Mouse (Mus musculus) limb, embryonic 10.5 days (tissue): Measurements from ENCODE around the gene Itga1. TPM values are rescaled to one million over a fixed set of nuclear protein-coding genes. Genes with fewer than 3 reads are reported as not detected.

Experiments used
- DNase-seq: peaks from one replicate; pipeline ENCODE4 v3.0.0-alpha.2; 2017; ENCODE audit warnings: low spot score
- H3K27ac ChIP-seq: fragments of 300-500 bp; sonication (generic); 2 replicates; pipeline ENCODE4 v1.5.1; 2016; ENCODE audit warnings: mild to moderate bottlenecking
- H3K27me3 ChIP-seq: fragments of 300-500 bp; sonication (generic); 2 replicates; pipeline ENCODE4 v1.6.1; 2016; ENCODE audit warnings: low read depth, mild to moderate bottlenecking; ENCODE audit not compliant: poor library complexity, severe bottlenecking
- H3K36me3 ChIP-seq: fragments of 300-500 bp; sonication (generic); 2 replicates; pipeline ENCODE4 v1.6.1; 2016; ENCODE audit warnings: mild to moderate bottlenecking, moderate library complexity
- H3K4me1 ChIP-seq: fragments of 300-500 bp; sonication (generic); 2 replicates; pipeline ENCODE4 v1.6.1; 2016
- H3K4me3 ChIP-seq: fragments of 300-500 bp; sonication (generic); 2 replicates; pipeline ENCODE4 v1.5.1; 2016; ENCODE audit warnings: mild to moderate bottlenecking, moderate library complexity
- H3K9me3 ChIP-seq: fragments of 300-500 bp; sonication (generic); replicated peaks from 2 replicates; pipeline ENCODE4 v1.6.1; 2016; ENCODE audit warnings: mild to moderate bottlenecking
- WGBS: fragments of 180-500 bp; shearing (Covaris S2); methylation state at CpG from one replicate; pipeline ENCODE4 v1.1.7; 2016; 5-methylcytosine and 5-hydroxymethylcytosine counted together
- polyA plus RNA-seq: library from polyadenylated mRNA; unstranded; fragments of >200 nt; fragmentation: Nextera tagmentation; extraction: Ambion mirVana; gene quantifications from 2 replicates; pipeline ENCODE4 v1.2.1, GENCODE M21; 2016

Gene Itga1
- polyA plus RNA-seq, 1 experiment from 2014 or later = 4.0 TPM

- Histone ChIP-seq H3K36me3 (no peaks in the 10 kb centered on the region), H3K4me3 (no peak overlapping the region), H3K9me3 (no peaks in the 10 kb centered on the region), H3K4me1 (peaks cover 11% of the 10 kb centered on the region), H3K27ac (no peak overlapping the region), H3K27me3 (0 out of 2 replicates have a peak, but pooled peaks cover under 1% of the 10 kb centered on the region)
- 93% methylated on average over 2 of the region's 2 CpGs for WGBS
- DNase-seq = no peak
These were observed 6.4 kb downstream of the Itga1 start for GRCm38 (mm10) chr13:115095392-115095791.

- H3K4me3 ChIP-seq = no peak overlapping the region
- H3K9me3 ChIP-seq = no peaks in the 10 kb centered on the region
- peaks cover 26% of the 10 kb centered on the region for H3K4me1 ChIP-seq
- no peak overlapping the region for H3K27ac ChIP-seq
- H3K36me3 ChIP-seq = peaks cover 28% of the 10 kb centered on the region
- DNase-seq = no peak
- 72% methylated on average over 3 of the region's 3 CpGs for WGBS
- H3K27me3 ChIP-seq = no peaks in the 10 kb centered on the region
These were observed 10.3 kb downstream of the Itga1 start for GRCm38 (mm10) chr13:115091511-115091910.

- WGBS = 51% methylated on average over 9 of the region's 9 CpGs
- H3K9me3 ChIP-seq = no peaks in the 10 kb centered on the region
- no peaks in the 10 kb centered on the region for H3K27me3 ChIP-seq
- peak overlapping the region; percentile 95 for H3K27ac ChIP-seq
- H3K4me1 ChIP-seq = peaks cover 26% of the 10 kb centered on the region
- peaks cover 33% of the 10 kb centered on the region for H3K36me3 ChIP-seq
- no peak for DNase-seq
- H3K4me3 ChIP-seq = peak overlapping the region; percentile 78
These were observed 10.8 kb downstream of the Itga1 start for GRCm38 (mm10) chr13:115090977-115091445.

- peak; percentile 93 for DNase-seq
- no peaks in the 10 kb centered on the region for H3K9me3 ChIP-seq
- peaks cover 40% of the 10 kb centered on the region for H3K36me3 ChIP-seq
- peaks cover 26% of the 10 kb centered on the region for H3K4me1 ChIP-seq
- under 1% methylated on average over 60 of the region's 60 CpGs for WGBS
- H3K27me3 ChIP-seq = no peaks in the 10 kb centered on the region
- peak within 1 kb of the TSS; percentile 78 for H3K4me3 ChIP-seq
- peak within 1 kb of the TSS; percentile 95 for H3K27ac ChIP-seq
These were observed 11.4 kb downstream of the Itga1 start, which contains the start of gene Pelo for GRCm38 (mm10) chr13:115090069-115090976. Gene Pelo (minus strand): TSS chr13:115090186.

- peak overlapping the region; percentile 78 for H3K4me3 ChIP-seq
- peak; percentile 56 for DNase-seq
- peaks cover 26% of the 10 kb centered on the region for H3K4me1 ChIP-seq
- H3K27ac ChIP-seq = peak overlapping the region; percentile 95
- no peaks in the 10 kb centered on the region for H3K27me3 ChIP-seq
- 9% methylated on average over 32 of the region's 35 CpGs for WGBS
- peaks cover 41% of the 10 kb centered on the region for H3K36me3 ChIP-seq
- no peaks in the 10 kb centered on the region for H3K9me3 ChIP-seq
These were observed 12.3 kb downstream of the Itga1 start for GRCm38 (mm10) chr13:115089395-115090025.

- 57% methylated on average over 11 of the region's 11 CpGs for WGBS
- DNase-seq = no peak
- no peaks in the 10 kb centered on the region for H3K27me3 ChIP-seq
- H3K27ac ChIP-seq = peak overlapping the region; percentile 95
- H3K36me3 ChIP-seq = peaks cover 41% of the 10 kb centered on the region
- peak overlapping the region; percentile 78 for H3K4me3 ChIP-seq
- peaks cover 26% of the 10 kb centered on the region for H3K4me1 ChIP-seq
- no peaks in the 10 kb centered on the region for H3K9me3 ChIP-seq
These were observed 12.8 kb downstream of the Itga1 start for GRCm38 (mm10) chr13:115089020-115089394.

- H3K9me3 ChIP-seq = no peaks in the 10 kb centered on the region
- WGBS = 89% methylated on average over 6 of the region's 6 CpGs
- DNase-seq = no peak
These were observed 15.8 kb downstream of the Itga1 start for GRCm38 (mm10) chr13:115085974-115086373.

GRCm38 (mm10) chr13:115082339-115082738 is 19.4 kb downstream of the Itga1 start:
- no peaks in the 10 kb centered on the region for H3K9me3 ChIP-seq
- WGBS = 88% methylated on average over 7 of the region's 7 CpGs
- peaks cover 21% of the 10 kb centered on the region for H3K36me3 ChIP-seq
- H3K4me1 ChIP-seq = no peaks in the 10 kb centered on the region
- H3K27ac ChIP-seq = no peak overlapping the region
- no peaks in the 10 kb centered on the region for H3K27me3 ChIP-seq
- no peak overlapping the region for H3K4me3 ChIP-seq
- DNase-seq = no peak

More at GRCm38 (mm10) chr13:115085974-115086373, 15.8 kb downstream of the Itga1 start:
- Histone ChIP-seq H3K4me3 (no peak overlapping the region), H3K27me3 (no peaks in the 10 kb centered on the region), H3K4me1 (peaks cover 23% of the 10 kb centered on the region), H3K36me3 (peaks cover 41% of the 10 kb centered on the region), H3K27ac (no peak overlapping the region)

- WGBS = 94% methylated on average over 3 of the region's 3 CpGs
- Histone ChIP-seq H3K4me3 (no peak overlapping the region), H3K36me3 (no peaks in the 10 kb centered on the region), H3K9me3 (no peaks in the 10 kb centered on the region), H3K4me1 (no peaks in the 10 kb centered on the region), H3K27ac (no peak overlapping the region), H3K27me3 (no peaks in the 10 kb centered on the region)
- no peak for DNase-seq
These were observed 21.7 kb downstream of the Itga1 start for GRCm38 (mm10) chr13:115079996-115080585.

- Histone ChIP-seq H3K27ac (no peak overlapping the region), H3K9me3 (no peaks in the 10 kb centered on the region), H3K36me3 (no peaks in the 10 kb centered on the region), H3K4me3 (no peak overlapping the region), H3K27me3 (no peaks in the 10 kb centered on the region), H3K4me1 (no peaks in the 10 kb centered on the region)
- no peak for DNase-seq
- 92% methylated on average over 6 of the region's 6 CpGs for WGBS
These were observed 22.6 kb downstream of the Itga1 start for GRCm38 (mm10) chr13:115078997-115079685.

- no peak overlapping the region for H3K4me3 ChIP-seq
- no peaks in the 10 kb centered on the region for H3K36me3 ChIP-seq
- H3K4me1 ChIP-seq = no peaks in the 10 kb centered on the region
- no peak overlapping the region for H3K27ac ChIP-seq
- WGBS = 84% methylated on average over 9 of the region's 9 CpGs
- no peaks in the 10 kb centered on the region for H3K9me3 ChIP-seq
- no peaks in the 10 kb centered on the region for H3K27me3 ChIP-seq
- no peak for DNase-seq
These were observed 24.2 kb downstream of the Itga1 start for GRCm38 (mm10) chr13:115077346-115078134.

GRCm38 (mm10) chr13:115072386-115072785 is 29.4 kb downstream of the Itga1 start:
- no peaks in the 10 kb centered on the region for H3K9me3 ChIP-seq
- no peaks in the 10 kb centered on the region for H3K27me3 ChIP-seq
- no peak overlapping the region for H3K27ac ChIP-seq
- WGBS = 96% methylated on average over 6 of the region's 6 CpGs
- no peaks in the 10 kb centered on the region for H3K4me1 ChIP-seq
- H3K36me3 ChIP-seq = no peaks in the 10 kb centered on the region
- H3K4me3 ChIP-seq = no peak overlapping the region
- no peak for DNase-seq
